ENCODE assay signal across 8 mouse cellular contexts in the genomic region with DNA sequence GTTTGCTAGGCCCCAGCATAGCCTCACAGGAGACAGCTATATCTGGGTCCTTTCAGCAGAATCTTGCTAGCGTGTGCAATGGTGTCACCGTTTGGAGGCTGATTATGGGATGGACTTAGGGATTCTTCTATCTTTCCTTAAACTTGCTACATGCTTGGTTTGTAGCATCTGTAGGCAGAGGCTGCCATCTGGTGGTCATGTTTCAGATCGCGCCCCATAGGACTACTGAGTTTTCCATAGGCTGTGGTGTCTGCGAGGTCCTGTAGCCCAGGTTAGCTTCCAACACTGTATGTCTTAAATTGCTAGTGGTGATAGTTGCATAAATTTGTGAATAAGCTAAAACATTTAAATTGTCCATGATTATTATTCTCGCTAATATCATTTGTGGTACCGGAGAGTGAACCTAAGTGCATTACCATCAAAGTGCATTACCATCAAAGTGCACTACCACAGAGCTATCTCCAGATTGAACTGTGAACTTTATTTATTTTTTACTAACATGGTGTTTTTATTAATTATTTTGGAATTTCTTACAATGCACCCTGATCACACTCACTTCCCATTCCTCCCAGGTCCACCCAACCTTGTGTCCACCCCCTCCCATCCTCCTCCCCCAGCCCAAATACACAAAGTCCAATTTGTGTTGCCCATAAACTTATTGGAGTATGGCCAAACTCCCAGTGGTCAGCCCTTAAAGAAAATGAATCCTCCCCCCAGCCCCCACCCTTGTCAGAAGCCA. TPM values are rescaled to one million over a fixed set of nuclear protein-coding genes. Genes with fewer than 3 reads are reported as not detected.
A peak's percentile ranks its signal among the peaks of the same experiment; 100 is the strongest.
DNase-seq lines count a peak whose midpoint lies in the region; ATAC-seq and TF ChIP-seq lines count a peak whose summit lies in the region.

No protein-coding gene starts in this region.

- 5% methylated on average over 7 of the region's 7 CpGs for WGBS in kidney, adult 2 months
- WGBS in limb, embryonic 10.5 days: 10% methylated on average over 7 of the region's 7 CpGs
- WGBS in midbrain, postnatal 0 days: 6% methylated on average over 7 of the region's 7 CpGs

- no peaks in the 10 kb centered on the region for H3K9me3 ChIP-seq in limb, embryonic 10.5 days (replicated peaks)
- no peaks in the 10 kb centered on the region for H3K9me3 ChIP-seq in midbrain, postnatal 0 days (ENCODE audit: low read length)

- no peak for TF ChIP-seq POLR2A in kidney, adult 2 months (IDR thresholded peaks at IDR 0.05; ENCODE audit: low read depth, low read length)

- peak; percentile 93 for TF ChIP-seq CTCF in kidney, adult 2 months (conservative IDR thresholded peaks at IDR 0.05; ENCODE audit: insufficient read depth, insufficient read length, low read depth, low read length)
- TF ChIP-seq CTCF in midbrain, postnatal 0 days (IDR thresholded peaks at IDR 0.05): peak; percentile 91

- no peak overlapping the region for H3K27ac ChIP-seq in kidney, adult 2 months (ENCODE audit: insufficient read depth, low read depth, low read length)
- H3K27ac ChIP-seq in limb, embryonic 10.5 days: no peak overlapping the region
- no peak overlapping the region for H3K27ac ChIP-seq in midbrain, postnatal 0 days (ENCODE audit: low read depth, low read length)

- H3K9ac ChIP-seq in midbrain, postnatal 0 days (replicated peaks; ENCODE audit: low read length, poor library complexity, severe bottlenecking): no peak overlapping the region

- no peaks in the 10 kb centered on the region for H3K27me3 ChIP-seq in kidney, adult 2 months (replicated peaks; ENCODE audit: control insufficient read depth, insufficient read depth, low read length)
- peaks cover 11% of the 10 kb centered on the region; the same call in 1 of the 2 replicates for H3K27me3 ChIP-seq in limb, embryonic 10.5 days (ENCODE audit: low read depth, poor library complexity, severe bottlenecking)
- H3K27me3 ChIP-seq in midbrain, postnatal 0 days (ENCODE audit: insufficient read depth, low read length): no peaks in the 10 kb centered on the region

- no peaks in the 10 kb centered on the region for H3K4me1 ChIP-seq in kidney, adult 2 months (ENCODE audit: control insufficient read depth, insufficient read depth, low read length)
- peaks cover 7% of the 10 kb centered on the region for H3K4me1 ChIP-seq in limb, embryonic 10.5 days
- no peaks in the 10 kb centered on the region for H3K4me1 ChIP-seq in midbrain, postnatal 0 days (ENCODE audit: insufficient read depth, low read length)

- ATAC-seq in midbrain, postnatal 0 days (ENCODE audit: low FRiP score): peak; percentile 79

- no peak overlapping the region for H3K4me3 ChIP-seq in kidney, adult 2 months (ENCODE audit: insufficient read depth, low read depth, low read length)
- no peak overlapping the region for H3K4me3 ChIP-seq in limb, embryonic 10.5 days
- H3K4me3 ChIP-seq in midbrain, postnatal 0 days (ENCODE audit: low read depth, low read length): no peak overlapping the region

- no peaks in the 10 kb centered on the region for H3K36me3 ChIP-seq in kidney, adult 2 months (ENCODE audit: control insufficient read depth, insufficient read depth, low read length)
- H3K36me3 ChIP-seq in limb, embryonic 10.5 days: no peaks in the 10 kb centered on the region
- no peaks in the 10 kb centered on the region for H3K36me3 ChIP-seq in midbrain, postnatal 0 days (ENCODE audit: insufficient read depth, low read length)

- DNase-seq in 3T3-L1 (ENCODE audit: low read depth, low spot score): peak; percentile 91
- DNase-seq in adrenal gland, adult 8-10 months: peak; percentile 43
- peak; percentile 62 for DNase-seq in embryo, embryonic 11.5 days (ENCODE audit: low read depth, low spot score)
- peak; percentile 45 to 59 for DNase-seq in gastrocnemius, postnatal 4 days (ENCODE audit: low spot score in 2 of 2)
- DNase-seq in kidney, adult 2 months: peak; percentile 76
- peak; percentile 80 for DNase-seq in limb, embryonic 10.5 days (ENCODE audit: low spot score)
- peak; percentile 82 for DNase-seq in midbrain, postnatal 0 days (ENCODE audit: low spot score)
- peak; percentile 22 to 50 for DNase-seq in spleen, postnatal 14 days (ENCODE audit: low spot score in 2 of 2)

- H3K4me2 ChIP-seq in midbrain, postnatal 0 days (ENCODE audit: low read depth, low read length, poor library complexity, severe bottlenecking): no peak overlapping the region

RNA-seq across cellular contexts. Expression of a gene that starts 26.7 kb away (rescaled TPM):
- 100 to 1,000 TPM; 137 to 150 (median 143) TPM for total RNA-seq in adrenal gland, adult 8-10 months (2022)
- total RNA-seq in gastrocnemius, postnatal 4 days (2021): 100 to 1,000 TPM; 230 to 251 TPM
- polyA plus RNA-seq in kidney, adult 2 months (2012; rRNA removed): 269 and 296 TPM in 2 replicates
- 185 and 197 TPM in 2 replicates for polyA plus RNA-seq in limb, embryonic 10.5 days (2016; fragmentation: Nextera tagmentation; extraction: Ambion mirVana)
- 226 and 229 TPM in 2 replicates for total RNA-seq in midbrain, postnatal 0 days (2014; rRNA removed)
- 235 and 251 TPM in 2 replicates for polyA plus RNA-seq in midbrain, postnatal 0 days (2015; fragmentation: Nextera tagmentation; extraction: Ambion mirVana)

Comparison
In these comparisons a context has a peak if more than half of its experiments do, and no peak if none do; other contexts are left out.
1. DNase-seq: peak in every context shown above with its lines; median percentile 91 in 3T3-L1; 82 in midbrain, postnatal 0 days; 80 in limb, embryonic 10.5 days; 76 in kidney, adult 2 months; 62 in embryo, embryonic 11.5 days; 52 in gastrocnemius, postnatal 4 days; 43 in adrenal gland, adult 8-10 months; 36 in spleen, postnatal 14 days.